Comparison of ENCODE assay signal across 8 mouse cellular contexts in genomic region chr15:84192058-84192791, GRCm38 (mm10). TPM values are rescaled to one million over a fixed set of nuclear protein-coding genes. Genes with fewer than 3 reads are reported as not detected.
DNase-seq lines count a peak whose midpoint lies in the region; ATAC-seq lines count a peak whose summit lies in the region.

Gene Samm50 (plus strand): TSS chr15:84192241.

- peak; percentile 97 for ATAC-seq in hindbrain, embryonic 12.5 days (ENCODE audit: low FRiP score)

- H3K9ac ChIP-seq in hindbrain, embryonic 12.5 days: peak within 1 kb of the TSS; percentile 65

- no peaks in the 10 kb centered on the region for H3K27me3 ChIP-seq in hindbrain, embryonic 12.5 days

- no peaks in the 10 kb centered on the region for H3K9me3 ChIP-seq in hindbrain, embryonic 12.5 days (replicated peaks)

- DNase-seq in NIH3T3 (ENCODE audit: low read depth): peak; percentile 96
- DNase-seq in cerebellum, postnatal 10 days: peak; percentile 93 to 95
- peak; percentile 89 to 90 for DNase-seq in frontal cortex, postnatal 10 days (ENCODE audit: low spot score in 2 of 2)
- DNase-seq in layer of hippocampus, postnatal 14 days (ENCODE audit: low spot score in 2 of 2): peak; percentile 89 to 95
- peak; percentile 88 for DNase-seq in lung, postnatal 14 days
- peak; percentile 81 for DNase-seq in retina, adult 2 months (ENCODE audit: low read depth, low spot score)
- peak; percentile 86 to 89 for DNase-seq in thymus, postnatal 36 days

- H3K27ac ChIP-seq in hindbrain, embryonic 12.5 days: peak within 1 kb of the TSS; percentile 79

- H3K4me2 ChIP-seq in hindbrain, embryonic 12.5 days (replicated peaks): peak within 1 kb of the TSS; percentile 75

- peaks cover 13% of the 10 kb centered on the region for H3K4me1 ChIP-seq in hindbrain, embryonic 12.5 days

- peak within 1 kb of the TSS; percentile 71 for H3K4me3 ChIP-seq in hindbrain, embryonic 12.5 days

- WGBS in hindbrain, embryonic 12.5 days: 4% methylated on average over 48 of the region's 48 CpGs

- peaks cover 18% of the 10 kb centered on the region for H3K36me3 ChIP-seq in hindbrain, embryonic 12.5 days

RNA-seq across cellular contexts. Expression of gene Samm50, which starts in this region (rescaled TPM):
- 87.8 and 94.7 TPM in 2 replicates for polyA plus RNA-seq in hindbrain, embryonic 12.5 days (2016; fragmentation: Nextera tagmentation; extraction: Ambion mirVana)
- total RNA-seq in layer of hippocampus, postnatal 14 days (2021): 10 to 100 TPM; 88.3 to 89.8 TPM

Comparison
In these comparisons a context has a peak if more than half of its experiments do, and no peak if none do; other contexts are left out.
1. Peak in every context shown above with its lines: DNase-seq, ATAC-seq, H3K4me3 ChIP-seq and H3K27ac ChIP-seq.